Mouse (Mus musculus) 3T3-L1 (cell line): Measurements from ENCODE around the gene Cep152.

Experiments
- DNase-seq: peaks from one replicate; pipeline ENCODE4 v3.0.0-alpha.2; 2015; ENCODE audit warnings: low read depth, low spot score

Cep152 gene

GRCm38 (mm10) chr2:125624837-125625351 is at the start of gene Cep152:
Cep152 (minus strand) TSS chr2:125625113.
- peak; percentile 98 for DNase-seq

GRCm38 (mm10) chr2:125672957-125673631 is 48.2 kb upstream of the Cep152 start, which contains the start of gene Eid1:
Eid1 (plus strand) TSS chr2:125673095.
- DNase-seq: peak; percentile 80

GRCm38 (mm10) chr2:125672568-125672956 is 47.6 kb upstream of the Cep152 start:
- DNase-seq: no peak

- peak; percentile 56 for DNase-seq
These were observed 45.9 kb upstream of the Cep152 start for GRCm38 (mm10) chr2:125670846-125671245.

- DNase-seq: peak; percentile 72
These were observed 42.8 kb upstream of the Cep152 start for GRCm38 (mm10) chr2:125667721-125668120.

GRCm38 (mm10) chr2:125667184-125667583 is 42.3 kb upstream of the Cep152 start:
- peak; percentile 94 for DNase-seq

- DNase-seq: peak; percentile 32
These were observed 41.8 kb upstream of the Cep152 start for GRCm38 (mm10) chr2:125666668-125667067.

- no peak for DNase-seq
These were observed 41.0 kb upstream of the Cep152 start for GRCm38 (mm10) chr2:125665909-125666308.

GRCm38 (mm10) chr2:125665213-125665612 is 40.3 kb upstream of the Cep152 start:
- DNase-seq: peak; percentile 42

GRCm38 (mm10) chr2:125662517-125662916 is 37.6 kb upstream of the Cep152 start:
- DNase-seq: no peak

- DNase-seq: no peak
These were observed 36.2 kb upstream of the Cep152 start for GRCm38 (mm10) chr2:125661156-125661555.

- DNase-seq: no peak
These were observed 35.7 kb upstream of the Cep152 start for GRCm38 (mm10) chr2:125660537-125661130.

- DNase-seq: peak; percentile 89
These were observed 35.1 kb upstream of the Cep152 start for GRCm38 (mm10) chr2:125659823-125660536.

- no peak for DNase-seq
These were observed 30.5 kb upstream of the Cep152 start for GRCm38 (mm10) chr2:125655391-125655790.

- DNase-seq: no peak
These were observed 28.4 kb upstream of the Cep152 start for GRCm38 (mm10) chr2:125653286-125653685.

- no peak for DNase-seq
These were observed 26.6 kb upstream of the Cep152 start for GRCm38 (mm10) chr2:125651563-125651962.

- no peak for DNase-seq
These were observed 25.9 kb upstream of the Cep152 start for GRCm38 (mm10) chr2:125650742-125651352.

- no peak for DNase-seq
These were observed 25.1 kb upstream of the Cep152 start for GRCm38 (mm10) chr2:125650038-125650437.

- DNase-seq: no peak
These were observed 20.0 kb upstream of the Cep152 start for GRCm38 (mm10) chr2:125644912-125645311.

- no peak for DNase-seq
These were observed 12.4 kb upstream of the Cep152 start for GRCm38 (mm10) chr2:125637331-125637730.

GRCm38 (mm10) chr2:125630010-125630409 is 5.1 kb upstream of the Cep152 start:
- no peak for DNase-seq

GRCm38 (mm10) chr2:125628487-125628886 is 3.6 kb upstream of the Cep152 start:
- no peak for DNase-seq
